Mouse (Mus musculus) kidney, embryonic 14.5 days (tissue): ENCODE data around the gene Gm21708. TPM values are rescaled to one million over a fixed set of nuclear protein-coding genes. Genes with fewer than 3 reads are reported as not detected.
"Not testable (repeated sequence)": the region's sequence is repeated elsewhere in the genome, so short reads cannot be mapped to it uniquely, and the experiment has no call there.

Source experiments
- ATAC-seq: fragments of 200-750 bp; cut with Nextera tagmentation; 2 replicates; pipeline ENCODE4 v1.8.0; 2017; ENCODE audit warnings: moderate number of reproducible peaks, mild to moderate bottlenecking, moderate TSS enrichment, moderate library complexity; ENCODE audit not compliant: low FRiP score, low TSS enrichment
- H3K27ac ChIP-seq: fragments of 300-500 bp; sonication (generic); 2 replicates; pipeline ENCODE4 v1.5.1; 2014; ENCODE audit warnings: low read depth, mild to moderate bottlenecking, low read length, moderate library complexity, mixed read lengths
- H3K27me3 ChIP-seq: fragments of 300-500 bp; sonication (generic); 2 replicates; pipeline ENCODE4 v1.6.1; 2014; ENCODE audit warnings: mild to moderate bottlenecking, low read length; ENCODE audit not compliant: control insufficient read depth, insufficient read depth
- H3K36me3 ChIP-seq: fragments of 300-500 bp; sonication (generic); 2 replicates; pipeline ENCODE4 v1.6.1; 2014; ENCODE audit warnings: low read length, mixed read lengths; ENCODE audit not compliant: control insufficient read depth, insufficient read depth
- H3K4me1 ChIP-seq: fragments of 300-500 bp; sonication (generic); 2 replicates; pipeline ENCODE4 v1.6.1; 2014; ENCODE audit warnings: low read length, mixed read lengths; ENCODE audit not compliant: control insufficient read depth, insufficient read depth
- H3K4me2 ChIP-seq: fragments of 300-500 bp; sonication (generic); replicated peaks from 2 replicates; pipeline ENCODE4 v1.6.1; 2014; ENCODE audit warnings: low read depth, mild to moderate bottlenecking, low read length
- H3K4me3 ChIP-seq: fragments of 300-500 bp; sonication (generic); 2 replicates; pipeline ENCODE4 v1.5.1; 2014; ENCODE audit warnings: mild to moderate bottlenecking, low read length
- H3K9ac ChIP-seq: fragments of 300-500 bp; sonication (generic); 2 replicates; pipeline ENCODE4 v1.6.1; 2014; ENCODE audit warnings: low read depth, mild to moderate bottlenecking, low read length, moderate library complexity
- H3K9me3 ChIP-seq: fragments of 300-500 bp; sonication (generic); 2 replicates; pipeline ENCODE4 v1.6.1; 2016; ENCODE audit warnings: low read length; ENCODE audit not compliant: control insufficient read depth
- WGBS: fragments of 180-500 bp; shearing (Covaris S2); extraction: QIAGEN DNeasy Blood & Tissue Kit; methylation state at CpG from one replicate; pipeline ENCODE4 v1.1.7; 2014; 5-methylcytosine and 5-hydroxymethylcytosine counted together
- polyA plus RNA-seq: library from polyadenylated mRNA; unstranded; fragments of >200 nt; fragmentation: Nextera tagmentation; extraction: Ambion mirVana; gene quantifications from 2 replicates; pipeline ENCODE4 v1.2.1, GENCODE M21; 2014

The Gm21708 gene
- not detected in 2 replicates for polyA plus RNA-seq

- WGBS, result no CpG with 5 or more reads among the region's 9 CpGs
Observed at GRCm38 (mm10) chrY:3410067-3410466, at the start of gene Gm21708, which contains the start of gene Gm21704. Gene Gm21708, minus strand, starts transcription at chrY:3410167. Gene Gm21704, minus strand, starts transcription at chrY:3410167.

More at GRCm38 (mm10) chrY:3410067-3410466, at the start of gene Gm21708, which contains the start of gene Gm21704:
- not testable (repeated sequence) for H3K9ac ChIP-seq, H3K4me2 ChIP-seq, H3K27me3 ChIP-seq, H3K9me3 ChIP-seq, H3K4me3 ChIP-seq, H3K27ac ChIP-seq, H3K4me1 ChIP-seq, H3K36me3 ChIP-seq, ATAC-seq

Other genes with a start within 250 kb of the Gm21708 start
- not detected in 2 replicates for gene Gm21677, start 103.7 kb downstream of the Gm21708 start, polyA plus RNA-seq
- gene Gm21693, start 64.8 kb downstream of the Gm21708 start, polyA plus RNA-seq, result not detected in 2 replicates
- not detected in 2 replicates for gene Gm21704, start within 50 bp of the Gm21708 start, polyA plus RNA-seq